Mouse (Mus musculus) E14TG2a.4 (cell line): Measurements from ENCODE around the gene Fam71f1.

Source experiments
- CTCF ChIP-seq: conservative IDR thresholded peaks from 2 replicates; pipeline ENCODE4 v1.5.1; 2014; ENCODE audit warnings: low read length
- NANOG ChIP-seq: IDR thresholded peaks from 2 replicates; pipeline ENCODE4 v1.6.1; 2014; ENCODE audit warnings: borderline replicate concordance, low read length, mixed read lengths
- POU5F1 ChIP-seq: IDR thresholded peaks from 2 replicates; pipeline ENCODE4 v1.6.1; 2014; ENCODE audit warnings: low read length, borderline replicate concordance

- TF ChIP-seq CTCF, result no peak
- no peak for TF ChIP-seq POU5F1
- TF ChIP-seq NANOG, result no peak
Observed at GRCm38 (mm10) chr6:29326961-29327360, 8.0 kb downstream of the Fam71f1 start.
